Mouse (Mus musculus) liver (tissue): ENCODE measurements at regions not wholly inside any gene's neighbourhood (a gene's known extent, or its start where the extent isn't known, plus 50 kb on each side); places are given as distances from the start of the nearest gene placed in this dataset.

Experiments
- DNase-seq: peaks from one replicate; pipeline ENCODE4 v3.0.0-alpha.2; 2020; ENCODE audit warnings: mixed read lengths

- DNase-seq: no peak
Observed at GRCm38 (mm10) chr3:10697698-10698452, 362.4 kb upstream of the Gm38303 start.

GRCm38 (mm10) chr3:10685501-10685951 is 350.0 kb upstream of the Gm38303 start:
- no peak for DNase-seq

GRCm38 (mm10) chr3:10684885-10685500 is 349.5 kb upstream of the Gm38303 start:
- DNase-seq: peak; percentile 31

- no peak for DNase-seq
Observed at GRCm38 (mm10) chr3:10681938-10682337, 346.5 kb upstream of the Gm38303 start.

GRCm38 (mm10) chr3:10647975-10648511 is 312.6 kb upstream of the Gm38303 start:
- DNase-seq: no peak
